In the genomic region with DNA sequence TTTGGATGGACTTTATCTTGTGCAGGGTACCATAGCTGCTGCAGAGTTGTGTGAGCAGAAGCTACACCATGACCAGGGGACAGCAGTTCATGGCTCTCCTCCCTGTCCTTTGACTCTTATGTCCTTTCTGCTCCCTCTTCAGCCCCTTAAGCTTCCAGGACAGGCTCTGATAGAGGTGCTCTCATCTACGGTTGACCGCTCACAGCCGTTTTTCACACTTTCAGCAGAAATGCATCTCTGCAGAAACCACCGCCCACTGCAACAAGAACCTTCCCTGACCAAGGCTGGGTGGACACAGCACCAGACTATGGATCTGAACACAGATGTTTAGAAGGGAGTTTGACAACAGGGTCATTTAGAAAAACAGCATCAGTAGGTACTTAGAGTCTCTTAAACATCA, we compare ENCODE assay signal across 27 mouse cellular contexts.
"Had no signal": no experiment of that assay in that cellular context is flagged by ENCODE, and none has a peak within 500 bp of the region (broad histone marks: within the 10 kb centered on the region; RNA-seq: fewer than 3 reads in every experiment).

No protein-coding gene starts in this region.

- H3K4me3 ChIP-seq: embryonic facial prominence, embryonic 10.5 days; embryonic facial prominence, embryonic 12.5 days; embryonic facial prominence, embryonic 13.5 days; embryonic facial prominence, embryonic 15.5 days; erythroblast, embryonic 14.5 days; forebrain, embryonic 10.5 days; forebrain, embryonic 12.5 days; forebrain, embryonic 13.5 days; forebrain, embryonic 15.5 days; heart, adult 2 months had no signal

- H3K27me3 ChIP-seq: embryonic facial prominence, embryonic 12.5 days; embryonic facial prominence, embryonic 15.5 days; forebrain, embryonic 13.5 days; forebrain, embryonic 15.5 days had no signal

- DNase-seq: cerebellum, adult 18-20 months; cerebellum, adult 2 months; cerebellum, adult 8-10 months; cerebellum, adult 9-10 months; cerebellum, adult 9-11 months; cerebellum, postnatal 10 days; cerebellum, postnatal 14 days; cerebellum, postnatal 25 days; cerebellum, postnatal 36 days; embryo, embryonic 11 days; forebrain, postnatal 0 days; gastrocnemius, postnatal 10 days; gastrocnemius, postnatal 14 days; gastrocnemius, postnatal 25 days; heart, adult 11 months; heart, adult 18-20 months; heart, adult 2 months had no signal

- H3K4me2 ChIP-seq: embryonic facial prominence, embryonic 12.5 days; embryonic facial prominence, embryonic 13.5 days; embryonic facial prominence, embryonic 15.5 days; forebrain, embryonic 12.5 days; forebrain, embryonic 13.5 days; forebrain, embryonic 15.5 days had no signal

- H3K9me3 ChIP-seq: embryonic facial prominence, embryonic 10.5 days; embryonic facial prominence, embryonic 12.5 days; embryonic facial prominence, embryonic 13.5 days; embryonic facial prominence, embryonic 15.5 days; forebrain, embryonic 10.5 days; forebrain, embryonic 12.5 days; forebrain, embryonic 13.5 days; forebrain, embryonic 15.5 days had no signal

- ATAC-seq: forebrain, embryonic 14.5 days had no signal

- H3K4me1 ChIP-seq: forebrain, embryonic 12.5 days; forebrain, embryonic 13.5 days; forebrain, embryonic 15.5 days had no signal

- H3K27ac ChIP-seq: embryonic facial prominence, embryonic 10.5 days; embryonic facial prominence, embryonic 12.5 days; embryonic facial prominence, embryonic 13.5 days; embryonic facial prominence, embryonic 15.5 days; forebrain, embryonic 10.5 days; forebrain, embryonic 12.5 days; forebrain, embryonic 13.5 days; forebrain, embryonic 15.5 days; heart, adult 2 months had no signal

- H3K9ac ChIP-seq: embryonic facial prominence, embryonic 12.5 days; embryonic facial prominence, embryonic 13.5 days; embryonic facial prominence, embryonic 15.5 days; forebrain, embryonic 12.5 days; forebrain, embryonic 13.5 days; forebrain, embryonic 15.5 days; forebrain, postnatal 0 days had no signal

- H3K36me3 ChIP-seq: embryonic facial prominence, embryonic 10.5 days; embryonic facial prominence, embryonic 12.5 days; embryonic facial prominence, embryonic 13.5 days; embryonic facial prominence, embryonic 15.5 days; forebrain, embryonic 10.5 days; forebrain, embryonic 12.5 days; forebrain, embryonic 15.5 days had no signal
